Mouse (Mus musculus): ENCODE data around the gene Spaca4. TPM values are rescaled to one million over a fixed set of nuclear protein-coding genes. Genes with fewer than 3 reads are reported as not detected.
A peak's percentile ranks its signal among the peaks of the same experiment; 100 is the strongest.

Spaca4 gene
- polyA plus RNA-seq, 1 experiment from 2014 or later: not detected

DNA sequence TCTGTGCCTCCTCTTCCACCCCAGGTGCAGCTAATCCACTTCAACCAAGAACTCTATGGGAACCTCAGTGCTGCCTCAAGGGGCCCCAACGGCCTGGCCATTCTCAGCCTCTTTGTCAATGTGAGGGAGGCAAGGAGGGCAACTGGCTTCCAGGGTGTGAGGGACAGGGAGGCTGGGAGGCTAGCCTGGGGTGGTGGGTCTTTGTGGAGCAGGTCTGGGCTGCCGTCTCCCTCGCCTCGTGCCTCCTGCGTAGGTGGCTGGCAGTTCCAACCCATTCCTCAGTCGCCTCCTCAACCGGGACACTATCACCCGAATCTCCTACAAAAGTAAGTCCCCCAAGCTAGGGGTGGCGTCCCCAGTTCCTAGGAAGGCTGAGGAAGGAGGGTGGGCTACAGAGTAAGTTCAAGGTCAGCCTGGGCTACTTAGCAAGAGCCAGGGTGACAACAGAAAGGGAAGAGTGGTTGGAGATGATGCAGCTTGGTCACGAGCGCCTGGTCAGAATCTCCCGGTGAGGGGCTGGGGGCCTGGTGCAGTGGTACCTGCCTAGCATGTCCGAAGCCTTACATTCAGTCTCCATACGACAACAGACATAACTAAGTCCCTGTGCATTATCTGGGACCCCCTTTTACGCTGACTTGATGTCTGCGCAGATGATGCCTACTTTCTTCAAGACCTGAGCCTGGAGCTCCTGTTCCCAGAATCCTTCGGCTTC lies 22.6 kb downstream of the Spaca4 start:
- WGBS: 90% methylated on average over 17 of the region's 17 CpGs
- ATAC-seq: no peak
- H3K4me2 ChIP-seq (replicated peaks): peak overlapping the region; percentile 98
- H3K9me3 ChIP-seq: no peaks in the 10 kb centered on the region
- peaks cover 25% of the 10 kb centered on the region for H3K27me3 ChIP-seq
- H3K9ac ChIP-seq (replicated peaks): peak overlapping the region; percentile 72
- peaks cover 82% of the 10 kb centered on the region for H3K4me1 ChIP-seq (replicated peaks)
- H3K4me3 ChIP-seq (replicated peaks): peak overlapping the region; percentile 57
- peak overlapping the region; percentile 93 for H3K27ac ChIP-seq
- no peaks in the 10 kb centered on the region for H3K36me3 ChIP-seq

GRCm38 (mm10) chr7:45702316-45702715 lies 23.3 kb downstream of the Spaca4 start:
- Histone ChIP-seq H3K4me3 (replicated peaks) (no peak overlapping the region), H3K4me2 (replicated peaks) (peak overlapping the region; percentile 98), H3K27me3 (peaks cover 28% of the 10 kb centered on the region), H3K9ac (replicated peaks) (peak overlapping the region; percentile 36; the same call in 1 of the 2 replicates), H3K36me3 (no peaks in the 10 kb centered on the region), H3K4me1 (replicated peaks) (peaks cover 76% of the 10 kb centered on the region), H3K9me3 (no peaks in the 10 kb centered on the region), H3K27ac (no peak overlapping the region)
- WGBS: 94% methylated on average over 11 of the region's 11 CpGs
- ATAC-seq: no peak

DNA sequence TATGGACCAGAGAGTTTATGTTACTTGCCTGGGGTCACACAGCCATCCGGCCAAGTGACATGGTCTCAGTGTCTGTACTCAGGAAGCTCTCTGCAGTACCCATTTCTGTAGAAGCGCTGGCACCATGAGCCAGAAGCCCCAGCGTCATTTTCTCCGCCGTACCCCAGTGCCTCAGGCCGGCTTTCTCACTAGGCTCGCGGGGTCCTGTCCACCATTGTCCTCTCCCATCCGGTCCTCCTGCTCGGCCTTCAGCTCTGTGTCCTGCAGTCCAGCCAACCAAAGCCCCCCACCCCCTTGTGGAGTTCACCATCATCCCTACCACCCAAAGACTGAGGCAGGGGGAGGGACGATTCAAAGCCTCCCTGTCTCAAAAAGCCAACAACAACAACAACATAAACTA lies 24.0 kb downstream of the Spaca4 start:
- H3K4me3 ChIP-seq (replicated peaks): peak overlapping the region; percentile 52; the same call in 1 of the 2 replicates
- H3K4me2 ChIP-seq (replicated peaks): peak overlapping the region; percentile 92
- H3K36me3 ChIP-seq: no peaks in the 10 kb centered on the region
- H3K9me3 ChIP-seq: no peaks in the 10 kb centered on the region
- peaks cover 28% of the 10 kb centered on the region for H3K27me3 ChIP-seq
- 83% methylated on average over 11 of the region's 11 CpGs for WGBS
- no peak overlapping the region for H3K27ac ChIP-seq
- H3K4me1 ChIP-seq (replicated peaks): peaks cover 69% of the 10 kb centered on the region
- no peak overlapping the region for H3K9ac ChIP-seq (replicated peaks)
- no peak for ATAC-seq

GRCm38 (mm10) chr7:45701072-45701471 lies 24.5 kb downstream of the Spaca4 start:
- H3K27ac ChIP-seq: peak overlapping the region; percentile 85
- 28% methylated on average over 11 of the region's 11 CpGs for WGBS
- peak overlapping the region; percentile 52 for H3K4me3 ChIP-seq (replicated peaks)
- peaks cover 63% of the 10 kb centered on the region for H3K4me1 ChIP-seq (replicated peaks)
- H3K27me3 ChIP-seq: peaks cover 28% of the 10 kb centered on the region
- no peaks in the 10 kb centered on the region for H3K36me3 ChIP-seq
- ATAC-seq: no peak
- peak overlapping the region; percentile 53 for H3K9ac ChIP-seq (replicated peaks)
- H3K9me3 ChIP-seq: no peaks in the 10 kb centered on the region
- peak overlapping the region; percentile 92 for H3K4me2 ChIP-seq (replicated peaks)

GRCm38 (mm10) chr7:45700301-45701015 lies 25.2 kb downstream of the Spaca4 start:
- 0% methylated on average over 20 of the region's 20 CpGs for WGBS
- Histone ChIP-seq H3K4me2 (replicated peaks) (peak overlapping the region; percentile 92), H3K4me3 (replicated peaks) (peak overlapping the region; percentile 52), H3K27ac (peak overlapping the region; percentile 85), H3K36me3 (no peaks in the 10 kb centered on the region), H3K9ac (replicated peaks) (peak overlapping the region; percentile 80), H3K27me3 (peaks cover 28% of the 10 kb centered on the region), H3K9me3 (no peaks in the 10 kb centered on the region), H3K4me1 (replicated peaks) (peaks cover 57% of the 10 kb centered on the region)
- peak; percentile 10 for ATAC-seq

DNA sequence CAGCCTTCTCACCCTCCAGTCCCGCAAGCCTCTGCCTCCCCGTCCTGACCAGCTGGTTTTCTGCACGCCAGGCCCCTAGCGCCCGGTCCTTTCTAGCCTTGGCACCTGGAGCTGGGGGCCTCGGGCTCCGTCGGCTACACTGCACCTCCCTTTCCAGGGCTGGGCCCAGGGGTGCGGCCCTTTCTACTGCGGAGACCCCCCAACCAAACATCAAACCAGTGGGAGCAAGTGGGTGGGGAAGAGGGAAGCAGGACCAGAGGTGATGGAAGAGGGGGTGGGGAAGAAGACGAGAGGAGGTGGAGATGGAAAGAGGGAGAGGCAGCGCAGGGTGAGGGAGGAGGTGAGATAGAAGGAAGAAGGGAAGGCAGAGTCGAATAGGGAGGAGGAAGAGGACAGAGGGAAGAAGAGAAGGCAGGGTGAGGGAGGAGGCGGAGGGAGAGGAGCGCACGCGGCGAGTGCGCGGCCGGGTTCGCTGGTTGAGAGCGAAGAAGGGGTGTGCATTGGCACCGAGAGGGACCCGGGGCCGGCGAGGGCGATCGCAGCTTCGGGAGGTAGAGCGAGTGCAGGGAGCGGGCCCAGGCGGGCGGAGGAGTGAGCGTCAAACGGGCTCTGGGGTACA lies 26.0 kb downstream of the Spaca4 start, which contains the start of gene Car11:
Car11 (plus strand) TSS at position 321 of the 619 bp plus-strand sequence.
- peak within 1 kb of the TSS; percentile 80 for H3K9ac ChIP-seq (replicated peaks)
- WGBS: 2% methylated on average over 36 of the region's 36 CpGs
- H3K4me3 ChIP-seq (replicated peaks): peak within 1 kb of the TSS; percentile 52
- H3K9me3 ChIP-seq: no peaks in the 10 kb centered on the region
- H3K36me3 ChIP-seq: no peaks in the 10 kb centered on the region
- H3K27me3 ChIP-seq: peaks cover 28% of the 10 kb centered on the region
- peaks cover 57% of the 10 kb centered on the region for H3K4me1 ChIP-seq (replicated peaks)
- peak within 1 kb of the TSS; percentile 92 for H3K4me2 ChIP-seq (replicated peaks)
- no peak for ATAC-seq
- H3K27ac ChIP-seq: peak within 1 kb of the TSS; percentile 85

- Histone ChIP-seq H3K27ac (no peak overlapping the region), H3K4me1 (replicated peaks) (peaks cover 43% of the 10 kb centered on the region), H3K36me3 (no peaks in the 10 kb centered on the region), H3K9me3 (no peaks in the 10 kb centered on the region), H3K4me3 (replicated peaks) (no peak overlapping the region), H3K9ac (replicated peaks) (no peak overlapping the region), H3K27me3 (peaks cover 28% of the 10 kb centered on the region), H3K4me2 (replicated peaks) (no peak overlapping the region)
- ATAC-seq: no peak
- 78% methylated on average over 7 of the region's 7 CpGs for WGBS
Measured at GRCm38 (mm10) chr7:45697894-45698293, 27.7 kb downstream of the Spaca4 start.

- Histone ChIP-seq H3K9me3 (no peaks in the 10 kb centered on the region), H3K27ac (no peak overlapping the region), H3K9ac (replicated peaks) (no peak overlapping the region), H3K36me3 (no peaks in the 10 kb centered on the region), H3K4me2 (replicated peaks) (no peak overlapping the region), H3K27me3 (peaks cover 26% of the 10 kb centered on the region), H3K4me3 (replicated peaks) (no peak overlapping the region), H3K4me1 (replicated peaks) (peaks cover 19% of the 10 kb centered on the region)
- 13% methylated on average over 6 of the region's 6 CpGs for WGBS
- ATAC-seq: no peak
Measured at GRCm38 (mm10) chr7:45695098-45695497, 30.5 kb downstream of the Spaca4 start.

GRCm38 (mm10) chr7:45693921-45694591 lies 31.6 kb downstream of the Spaca4 start, which contains the start of gene Sec1:
Gene Sec1 (minus strand): TSS chr7:45694402.
- Histone ChIP-seq H3K9ac (replicated peaks) (no peak within 1 kb of the TSS), H3K4me3 (replicated peaks) (no peak within 1 kb of the TSS), H3K9me3 (no peaks in the 10 kb centered on the region), H3K4me1 (replicated peaks) (peaks cover 9% of the 10 kb centered on the region; the same call in 1 of the 2 replicates), H3K27ac (no peak within 1 kb of the TSS), H3K36me3 (no peaks in the 10 kb centered on the region), H3K4me2 (replicated peaks) (no peak within 1 kb of the TSS), H3K27me3 (peaks cover 16% of the 10 kb centered on the region)
- 89% methylated on average over 50 of the region's 50 CpGs for WGBS
- no peak for ATAC-seq

- Histone ChIP-seq H3K36me3 (no peaks in the 10 kb centered on the region), H3K4me1 (replicated peaks) (0 out of 2 replicates have a peak, but pooled peaks cover 5% of the 10 kb centered on the region), H3K9me3 (no peaks in the 10 kb centered on the region), H3K4me3 (replicated peaks) (no peak overlapping the region), H3K9ac (replicated peaks) (no peak overlapping the region), H3K4me2 (replicated peaks) (no peak overlapping the region), H3K27me3 (0 out of 2 replicates have a peak, but pooled peaks cover 3% of the 10 kb centered on the region), H3K27ac (no peak overlapping the region)
- ATAC-seq: no peak
- 71% methylated on average over 2 of the region's 2 CpGs for WGBS
Measured at GRCm38 (mm10) chr7:45692364-45692763, 33.2 kb downstream of the Spaca4 start.

DNA sequence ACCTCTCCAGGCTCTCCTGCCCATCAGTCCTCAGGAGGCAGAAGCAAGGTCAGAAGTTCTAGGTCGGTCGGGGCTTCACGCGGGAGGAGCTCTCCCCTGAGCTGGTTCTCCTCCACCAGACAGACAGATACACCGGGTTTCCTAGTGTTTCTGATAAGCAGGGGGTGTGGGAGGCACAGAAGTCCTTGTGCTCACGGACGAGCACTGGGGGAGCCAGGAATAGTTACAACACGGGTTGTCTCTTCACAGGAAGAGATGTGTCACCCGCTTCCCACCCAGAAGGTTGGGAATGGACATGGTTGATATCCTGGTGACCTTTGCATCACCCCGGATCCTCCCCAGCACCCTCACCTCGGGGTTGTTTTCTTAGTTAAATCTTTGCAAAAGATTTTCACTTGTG lies 35.8 kb downstream of the Spaca4 start:
- Histone ChIP-seq H3K36me3 (no peaks in the 10 kb centered on the region), H3K4me1 (replicated peaks) (0 out of 2 replicates have a peak, but pooled peaks cover 2% of the 10 kb centered on the region), H3K27ac (no peak overlapping the region), H3K4me3 (replicated peaks) (no peak overlapping the region), H3K27me3 (0 out of 2 replicates have a peak, but pooled peaks cover 3% of the 10 kb centered on the region), H3K9me3 (no peaks in the 10 kb centered on the region), H3K9ac (replicated peaks) (no peak overlapping the region), H3K4me2 (replicated peaks) (no peak overlapping the region)
- 86% methylated on average over 11 of the region's 11 CpGs for WGBS
- no peak for ATAC-seq

All from midbrain, embryonic 13.5 days (tissue).